Mouse (Mus musculus): ENCODE results near the gene Gnat1. TPM values are rescaled to one million over a fixed set of nuclear protein-coding genes. Genes with fewer than 3 reads are reported as not detected.

Gnat1 gene
- polyA plus RNA-seq, 1 experiment from 2014 or later = 0.30 TPM

DNA sequence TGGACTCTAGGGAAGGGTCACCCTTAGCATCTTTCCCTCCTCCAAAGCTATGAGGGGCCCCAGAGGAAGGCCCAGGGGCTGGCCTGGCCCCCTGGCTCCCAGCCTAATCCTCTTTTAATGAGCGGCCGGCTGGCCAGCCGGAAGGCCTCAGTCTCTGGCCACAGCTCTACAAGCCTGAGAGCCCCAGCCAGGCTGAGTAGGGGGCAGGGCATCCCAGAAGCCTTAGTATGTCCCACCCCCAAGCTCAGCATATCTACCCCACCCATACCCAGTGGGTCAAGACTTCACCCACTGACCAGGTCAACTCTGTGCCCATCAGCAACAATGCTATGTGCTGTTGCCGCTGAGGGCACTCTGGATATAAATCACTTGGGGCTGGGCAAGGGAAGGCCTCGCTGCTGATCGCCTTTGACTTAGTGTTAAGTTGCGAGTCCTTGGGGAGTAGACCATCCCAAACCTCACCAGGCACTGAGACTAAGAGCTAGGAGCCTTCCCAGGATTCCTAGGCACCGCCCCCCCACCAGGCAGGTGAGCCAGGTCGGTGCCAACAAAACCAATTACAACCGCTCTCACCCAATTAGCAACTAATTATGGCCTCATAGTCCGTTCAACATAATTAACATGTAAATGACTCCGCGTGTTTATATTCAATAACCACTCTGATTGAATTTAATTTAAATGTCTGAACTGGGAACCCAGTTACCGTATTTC, 18.5 kb upstream of the Gnat1 start:
- H3K4me1 ChIP-seq (ENCODE audit: insufficient read depth, low read depth, low read length) = peaks cover 66% of the 10 kb centered on the region
- H3K9me3 ChIP-seq (ENCODE audit: low read length) = no peaks in the 10 kb centered on the region
- H3K27ac ChIP-seq (ENCODE audit: low read length) = peak overlapping the region; percentile 87
- ATAC-seq (peak; percentile 7), DNase-seq (ENCODE audit: low spot score) (no peak)
- 32% methylated on average over 14 of the region's 14 CpGs for WGBS
- H3K27me3 ChIP-seq (replicated peaks; ENCODE audit: insufficient read depth, low read length) = no peaks in the 10 kb centered on the region
- peak overlapping the region; percentile 6; the same call in 1 of the 2 replicates for H3K9ac ChIP-seq (replicated peaks; ENCODE audit: low read depth)
- H3K4me3 ChIP-seq (ENCODE audit: low read depth, low read length) = no peak overlapping the region
- H3K36me3 ChIP-seq (ENCODE audit: insufficient read depth, low read length) = no peaks in the 10 kb centered on the region
- 0 out of 2 replicates have a peak overlapping the region, but pooled peaks have one; percentile 4 for H3K4me2 ChIP-seq (replicated peaks; ENCODE audit: low read depth, low read length)
- no peak for TF ChIP-seq EP300 (IDR thresholded peaks at IDR 0.05)
- TF ChIP-seq CTCF (IDR thresholded peaks at IDR 0.05) = no peak

DNA sequence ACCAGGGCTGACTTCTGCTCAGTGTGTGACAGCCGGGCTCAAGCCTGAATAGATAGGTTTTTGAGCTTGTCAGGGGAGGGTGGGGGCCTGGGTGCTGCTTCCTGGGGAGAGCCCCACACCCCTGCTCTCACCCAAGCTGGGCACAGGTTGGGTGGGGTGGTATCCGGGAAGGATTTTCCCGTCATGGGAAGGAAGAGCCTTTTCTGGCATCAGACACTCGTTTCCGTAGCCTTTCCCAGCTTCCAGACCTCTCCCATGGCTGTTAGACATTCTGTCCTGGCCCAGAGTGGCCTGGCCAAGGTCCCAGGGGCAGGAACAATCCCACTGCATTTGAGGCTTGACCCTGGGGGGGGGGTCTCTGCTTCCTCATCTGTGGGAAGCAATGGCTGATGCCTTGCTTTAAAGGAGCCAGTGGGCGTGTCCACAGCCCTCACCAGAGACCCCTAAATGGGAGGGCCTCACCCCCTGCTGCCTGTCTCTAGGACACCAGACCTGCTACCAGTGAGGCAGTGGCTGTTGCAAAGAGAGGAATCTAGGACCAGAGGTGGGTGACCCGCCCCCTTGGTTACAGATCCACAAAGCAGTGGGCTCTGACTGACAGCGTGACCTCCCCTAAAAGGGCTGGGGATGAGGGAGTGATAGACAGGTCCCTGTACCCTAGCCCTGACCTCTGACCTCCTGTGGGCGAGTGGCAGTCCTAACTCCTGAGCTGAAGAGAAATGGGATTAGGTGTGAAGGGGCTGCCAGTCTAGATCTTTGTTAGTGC, 17.5 kb upstream of the Gnat1 start:
- 51% methylated on average over 9 of the region's 9 CpGs for WGBS
- Histone ChIP-seq H3K9ac (replicated peaks; ENCODE audit: low read depth) (no peak overlapping the region), H3K9me3 (ENCODE audit: low read length) (no peaks in the 10 kb centered on the region), H3K27me3 (replicated peaks; ENCODE audit: insufficient read depth, low read length) (no peaks in the 10 kb centered on the region), H3K4me1 (ENCODE audit: insufficient read depth, low read depth, low read length) (peaks cover 59% of the 10 kb centered on the region), H3K36me3 (ENCODE audit: insufficient read depth, low read length) (no peaks in the 10 kb centered on the region; the same call in 1 of the 2 replicates), H3K4me3 (ENCODE audit: low read depth, low read length) (no peak overlapping the region), H3K27ac (ENCODE audit: low read length) (peak overlapping the region; percentile 87), H3K4me2 (replicated peaks; ENCODE audit: low read depth, low read length) (no peak overlapping the region)
- DNase-seq (ENCODE audit: low spot score) (peak; percentile 75), ATAC-seq (peak; percentile 65)
- no peak for TF ChIP-seq CTCF (IDR thresholded peaks at IDR 0.05)
- TF ChIP-seq EP300 (IDR thresholded peaks at IDR 0.05) = peak; percentile 96

DNA sequence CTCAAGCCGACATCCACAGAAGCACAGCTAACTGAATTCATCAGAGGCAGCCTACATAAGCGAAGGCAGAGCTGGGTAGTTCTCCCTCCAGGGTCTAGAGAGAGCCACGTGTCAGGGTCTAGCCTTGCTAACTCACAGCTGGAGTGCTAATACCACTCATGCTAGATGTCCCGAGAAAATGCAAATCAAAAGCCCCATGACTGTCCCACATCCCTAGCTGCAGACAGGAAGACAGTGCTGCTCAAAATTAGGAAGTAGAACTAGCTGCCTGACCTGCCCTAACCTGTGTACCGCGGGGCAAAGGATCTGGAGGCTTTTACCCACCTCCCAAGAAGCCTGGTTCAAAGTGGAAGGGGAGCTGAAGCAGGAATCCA, 16.6 kb upstream of the Gnat1 start:
- no peak for ATAC-seq

DNA sequence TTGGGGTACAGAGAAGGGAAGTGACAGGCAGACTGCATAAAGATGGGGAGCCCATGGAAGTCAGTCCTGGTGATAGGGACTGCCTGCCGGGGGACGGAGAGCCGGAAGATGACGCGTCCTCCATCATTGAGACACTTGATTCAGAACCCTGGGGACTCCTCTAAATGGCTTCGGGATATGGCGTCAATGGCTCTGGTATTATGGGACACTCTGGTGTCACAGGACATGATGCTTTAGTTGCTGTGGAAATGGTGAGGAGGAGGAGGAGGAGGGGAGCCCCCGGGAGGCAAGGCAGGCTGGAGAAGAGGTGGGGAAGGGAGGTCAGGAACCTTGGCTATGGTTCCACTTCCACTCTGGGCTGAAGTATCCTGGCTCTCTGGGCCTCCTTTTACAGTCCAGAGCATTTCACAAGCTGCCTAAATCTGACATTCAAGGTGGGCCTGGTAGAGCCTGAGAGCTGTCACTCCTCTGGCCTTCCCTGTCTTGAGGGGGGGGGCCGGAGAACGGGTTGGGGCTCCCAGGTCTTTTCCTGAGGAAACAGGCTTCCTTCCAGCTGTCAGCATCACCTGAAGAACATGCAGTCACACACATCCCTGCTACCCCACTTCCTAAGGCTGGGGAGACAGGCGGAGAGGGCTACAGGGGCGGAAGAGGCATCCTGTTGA, 16.1 kb upstream of the Gnat1 start:
- H3K4me3 ChIP-seq (ENCODE audit: low read depth, low read length) = no peak overlapping the region
- no peak overlapping the region for H3K9ac ChIP-seq (replicated peaks; ENCODE audit: low read depth)
- peaks cover 11% of the 10 kb centered on the region; the same call in 1 of the 2 replicates for H3K36me3 ChIP-seq (ENCODE audit: insufficient read depth, low read length)
- H3K4me1 ChIP-seq (ENCODE audit: insufficient read depth, low read depth, low read length) = peaks cover 48% of the 10 kb centered on the region
- no peak for DNase-seq (ENCODE audit: low spot score)
- TF ChIP-seq CTCF (IDR thresholded peaks at IDR 0.05) = no peak
- TF ChIP-seq EP300 (IDR thresholded peaks at IDR 0.05) = no peak
- H3K27me3 ChIP-seq (replicated peaks; ENCODE audit: insufficient read depth, low read length) = no peaks in the 10 kb centered on the region
- no peak for ATAC-seq
- peak overlapping the region; percentile 87 for H3K27ac ChIP-seq (ENCODE audit: low read length)
- no peaks in the 10 kb centered on the region for H3K9me3 ChIP-seq (ENCODE audit: low read length)
- 74% methylated on average over 12 of the region's 12 CpGs for WGBS
- H3K4me2 ChIP-seq (replicated peaks; ENCODE audit: low read depth, low read length) = no peak overlapping the region

More for the DNA sequence above, 16.6 kb upstream of the Gnat1 start:
- peaks cover 8% of the 10 kb centered on the region; the same call in 1 of the 2 replicates for H3K36me3 ChIP-seq (ENCODE audit: insufficient read depth, low read length)
- DNase-seq (ENCODE audit: low spot score) = no peak
- no peak overlapping the region for H3K4me2 ChIP-seq (replicated peaks; ENCODE audit: low read depth, low read length)
- H3K4me3 ChIP-seq (ENCODE audit: low read depth, low read length) = no peak overlapping the region
- no peaks in the 10 kb centered on the region for H3K9me3 ChIP-seq (ENCODE audit: low read length)
- H3K27ac ChIP-seq (ENCODE audit: low read length) = peak overlapping the region; percentile 87
- 37% methylated on average over 6 of the region's 6 CpGs for WGBS
- no peak overlapping the region for H3K9ac ChIP-seq (replicated peaks; ENCODE audit: low read depth)
- H3K27me3 ChIP-seq (replicated peaks; ENCODE audit: insufficient read depth, low read length) = no peaks in the 10 kb centered on the region
- H3K4me1 ChIP-seq (ENCODE audit: insufficient read depth, low read depth, low read length) = peaks cover 52% of the 10 kb centered on the region
- TF ChIP-seq EP300 (IDR thresholded peaks at IDR 0.05) = no peak
- no peak for TF ChIP-seq CTCF (IDR thresholded peaks at IDR 0.05)

DNA sequence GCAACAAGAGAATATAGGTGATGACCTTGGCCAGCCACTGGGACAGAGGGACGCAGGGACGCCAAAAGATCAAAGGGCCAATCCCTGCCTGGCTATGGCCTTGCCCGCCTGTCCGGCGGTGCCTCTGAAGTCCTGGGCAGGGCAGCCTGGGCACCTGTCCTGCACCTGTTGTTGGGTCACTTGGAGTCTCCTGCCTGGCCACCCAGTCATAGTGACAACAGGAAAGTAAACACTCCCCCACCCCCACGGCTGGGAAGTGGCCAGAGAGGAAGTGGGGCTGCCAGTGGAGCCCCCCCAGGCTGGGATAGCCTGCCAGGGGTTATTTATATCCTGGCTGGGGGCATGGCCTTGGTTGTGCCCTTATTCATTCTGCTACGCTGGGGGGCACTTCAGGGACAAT, 15.1 kb upstream of the Gnat1 start:
- Histone ChIP-seq H3K4me1 (ENCODE audit: insufficient read depth, low read depth, low read length) (peaks cover 39% of the 10 kb centered on the region), H3K27ac (ENCODE audit: low read length) (peak overlapping the region; percentile 87; the same call in 1 of the 2 replicates), H3K9me3 (ENCODE audit: low read length) (no peaks in the 10 kb centered on the region), H3K9ac (replicated peaks; ENCODE audit: low read depth) (no peak overlapping the region), H3K27me3 (replicated peaks; ENCODE audit: insufficient read depth, low read length) (no peaks in the 10 kb centered on the region), H3K4me2 (replicated peaks; ENCODE audit: low read depth, low read length) (no peak overlapping the region), H3K36me3 (ENCODE audit: insufficient read depth, low read length) (peaks cover 11% of the 10 kb centered on the region; the same call in 1 of the 2 replicates), H3K4me3 (ENCODE audit: low read depth, low read length) (no peak overlapping the region)
- WGBS = 60% methylated on average over 7 of the region's 7 CpGs
- no peak for TF ChIP-seq CTCF (IDR thresholded peaks at IDR 0.05)
- peak; percentile 48; the same call in 1 of the 2 replicates for TF ChIP-seq EP300 (IDR thresholded peaks at IDR 0.05)
- 0 out of 2 replicates have a peak, but pooled peaks have one; percentile 2 for ATAC-seq
- no peak for DNase-seq (ENCODE audit: low spot score)
